Mouse (Mus musculus) stomach, postnatal 0 days (tissue): ENCODE measurements around the gene Il6st. TPM values are rescaled to one million over a fixed set of nuclear protein-coding genes. Genes with fewer than 3 reads are reported as not detected.
A peak's percentile ranks its signal among the peaks of the same experiment; 100 is the strongest.

Experiments used
- ATAC-seq: fragments of 200-750 bp; cut with Nextera tagmentation; 2 replicates; pipeline ENCODE4 v1.8.0; 2017; ENCODE audit not compliant: low FRiP score, low TSS enrichment
- DNase-seq: peaks from one replicate; pipeline ENCODE4 v3.0.0-alpha.2; 2016; ENCODE audit warnings: low spot score
- H3K27ac ChIP-seq: fragments of 300-500 bp; sonication (generic); replicated peaks from 2 replicates; pipeline ENCODE4 v1.5.1; 2014; ENCODE audit warnings: mild to moderate bottlenecking, control low read depth
- H3K27me3 ChIP-seq: fragments of 300-500 bp; sonication (generic); 2 replicates; pipeline ENCODE4 v1.6.1; 2014; ENCODE audit warnings: low read length; ENCODE audit not compliant: control insufficient read depth, insufficient read depth
- H3K36me3 ChIP-seq: fragments of 300-500 bp; sonication (generic); 2 replicates; pipeline ENCODE4 v1.6.1; 2014; ENCODE audit warnings: low read length, mixed read lengths; ENCODE audit not compliant: control insufficient read depth, insufficient read depth
- H3K4me1 ChIP-seq: fragments of 300-500 bp; sonication (generic); replicated peaks from 2 replicates; pipeline ENCODE4 v1.6.1; 2014; ENCODE audit warnings: antibody characterized with exemption; ENCODE audit not compliant: control insufficient read depth, insufficient read depth
- H3K4me2 ChIP-seq: fragments of 300-500 bp; sonication (generic); replicated peaks from 2 replicates; pipeline ENCODE4 v1.6.1; 2014; ENCODE audit warnings: low read depth, mild to moderate bottlenecking, control low read depth, moderate library complexity
- H3K4me3 ChIP-seq: fragments of 300-500 bp; sonication (generic); 2 replicates; pipeline ENCODE4 v1.5.1; 2014; ENCODE audit warnings: low read depth, low read length, control low read depth
- H3K9ac ChIP-seq: fragments of 300-500 bp; sonication (generic); 2 replicates; pipeline ENCODE4 v1.6.1; 2014; ENCODE audit warnings: mild to moderate bottlenecking, low read length, control low read depth, mixed read lengths
- H3K9me3 ChIP-seq: fragments of 300-500 bp; sonication (generic); 2 replicates; pipeline ENCODE4 v1.6.1; 2016; ENCODE audit warnings: low read length; ENCODE audit not compliant: control insufficient read depth
- CTCF ChIP-seq: IDR thresholded peaks from 2 replicates; pipeline ENCODE4 v1.5.1; 2016; ENCODE audit warnings: antibody characterized with exemption, low read depth, mild to moderate bottlenecking, moderate library complexity
- EP300 ChIP-seq: optimal IDR thresholded peaks from 2 replicates; pipeline ENCODE3; 2016; ENCODE audit warnings: antibody characterized with exemption
- WGBS: fragments of 180-500 bp; shearing (Covaris S2); extraction: QIAGEN DNeasy Blood & Tissue Kit; methylation state at CpG from one replicate; pipeline ENCODE4 v1.1.7; 2014; 5-methylcytosine and 5-hydroxymethylcytosine counted together
- polyA plus RNA-seq: library from polyadenylated mRNA; unstranded; fragments of >200 nt; fragmentation: Nextera tagmentation; extraction: Ambion mirVana; gene quantifications from 2 replicates; pipeline ENCODE4 v1.2.1, GENCODE M21; 2015

Il6st gene
- polyA plus RNA-seq, 1 experiment from 2014 or later, result 25.8 TPM

DNA sequence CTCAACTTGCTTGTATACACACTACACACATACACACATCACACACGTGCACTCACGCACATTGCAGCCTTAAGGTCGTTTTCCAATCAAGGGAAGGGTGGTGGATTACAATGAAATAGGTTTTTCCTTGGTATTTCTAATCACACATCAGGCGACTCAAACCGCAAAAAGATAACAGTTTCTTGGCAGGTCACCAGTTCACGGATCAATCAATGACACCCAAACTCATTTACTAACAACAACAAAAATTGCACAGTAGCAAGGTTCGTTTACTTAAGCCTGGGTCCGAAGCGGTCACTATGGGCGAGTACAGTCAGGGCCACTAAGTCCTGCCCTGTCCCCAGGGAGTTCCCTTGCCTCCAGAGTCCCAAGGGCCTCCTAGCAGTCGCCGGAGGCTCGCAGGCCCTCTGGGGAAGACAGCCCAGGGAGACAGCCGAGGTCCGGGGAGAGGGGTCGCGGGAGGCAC, 500 bp upstream of the Il6st start:
- no peaks in the 10 kb centered on the region for H3K9me3 ChIP-seq
- ATAC-seq (peak; percentile 73), DNase-seq (no peak)
- TF ChIP-seq CTCF (no peak), EP300 (no peak)
- WGBS, result 6% methylated on average over 17 of the region's 17 CpGs
- H3K27ac ChIP-seq, result peak overlapping the region; percentile 99
- H3K27me3 ChIP-seq, result no peaks in the 10 kb centered on the region
- peak overlapping the region; percentile 96 for H3K9ac ChIP-seq
- no peaks in the 10 kb centered on the region for H3K36me3 ChIP-seq
- peak overlapping the region; percentile 88 for H3K4me2 ChIP-seq
- H3K4me1 ChIP-seq, result 0 out of 2 replicates have a peak, but pooled peaks cover 2% of the 10 kb centered on the region
- H3K4me3 ChIP-seq, result peak overlapping the region; percentile 88

DNA sequence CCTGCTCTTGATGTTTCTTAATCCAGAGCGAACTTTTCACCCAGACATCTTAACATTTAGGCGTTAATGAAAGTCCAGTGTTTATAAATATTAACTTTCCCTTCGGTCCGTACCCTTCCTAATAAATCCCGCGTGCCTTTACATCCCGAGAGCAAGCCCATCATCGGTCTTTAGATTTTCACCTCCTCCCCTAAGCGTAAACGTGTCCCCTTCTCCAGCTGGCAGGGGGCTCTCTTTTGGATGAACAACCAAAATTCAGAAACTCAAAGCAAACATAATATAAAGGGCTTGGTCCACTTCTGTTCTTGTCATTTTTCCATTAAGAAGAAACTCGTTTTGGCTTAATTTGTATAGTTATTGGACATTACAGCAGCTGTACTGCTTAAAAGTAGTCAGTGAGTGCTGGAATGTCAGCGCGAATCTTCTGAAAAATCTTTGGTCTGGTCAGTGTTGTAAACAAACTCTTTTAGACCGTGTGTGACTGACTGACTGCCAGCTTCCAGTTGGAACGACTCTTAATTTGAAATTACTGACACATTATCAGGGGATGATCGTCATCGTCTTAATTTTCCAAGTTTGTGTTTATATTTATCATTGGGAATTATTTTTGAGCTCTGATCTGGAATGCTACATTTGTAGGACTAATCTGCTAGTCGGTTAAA, 887 bp downstream of the Il6st start:
- Histone ChIP-seq H3K9me3 (no peaks in the 10 kb centered on the region), H3K27me3 (no peaks in the 10 kb centered on the region), H3K4me1 (0 out of 2 replicates have a peak, but pooled peaks cover 2% of the 10 kb centered on the region), H3K4me3 (peak overlapping the region; percentile 88), H3K4me2 (peak overlapping the region; percentile 88), H3K27ac (peak overlapping the region; percentile 99), H3K9ac (peak overlapping the region; percentile 96), H3K36me3 (no peaks in the 10 kb centered on the region)
- DNase-seq (no peak), ATAC-seq (no peak)
- WGBS, result 3% methylated on average over 18 of the region's 18 CpGs
- TF ChIP-seq EP300, result no peak
- peak; percentile 4; the same call in 1 of the 2 replicates for TF ChIP-seq CTCF

DNA sequence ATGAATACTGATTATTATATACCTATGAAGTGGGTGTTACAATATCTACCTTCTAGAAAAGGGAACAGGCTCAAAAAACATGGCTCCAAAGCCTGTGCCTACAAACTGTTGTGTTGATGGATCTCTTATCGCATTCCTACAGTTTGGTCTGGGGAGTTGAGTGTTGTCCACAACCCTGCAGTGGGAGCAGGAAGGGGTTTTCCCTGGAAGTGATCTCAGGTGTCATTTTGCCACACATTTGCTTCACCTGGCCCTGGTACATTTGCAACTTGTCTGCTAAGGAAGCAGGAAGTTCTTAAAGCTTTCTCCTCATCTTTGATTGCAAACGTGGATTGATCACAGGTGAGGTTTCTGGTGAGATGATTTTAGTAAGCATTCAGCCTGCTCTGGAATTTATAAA, 1.7 kb downstream of the Il6st start:
- no peak overlapping the region for H3K9ac ChIP-seq
- H3K36me3 ChIP-seq, result no peaks in the 10 kb centered on the region
- WGBS, result 33% methylated on average over 2 of the region's 2 CpGs
- 0 out of 2 replicates have a peak overlapping the region, but pooled peaks have one; percentile 9 for H3K27ac ChIP-seq
- peak overlapping the region; percentile 18 for H3K4me3 ChIP-seq
- no peak for TF ChIP-seq EP300
- no peak for TF ChIP-seq CTCF
- peak overlapping the region; percentile 88 for H3K4me2 ChIP-seq
- no peaks in the 10 kb centered on the region for H3K27me3 ChIP-seq
- ATAC-seq, result no peak
- 0 out of 2 replicates have a peak, but pooled peaks cover 2% of the 10 kb centered on the region for H3K4me1 ChIP-seq
- no peak for DNase-seq
- H3K9me3 ChIP-seq, result no peaks in the 10 kb centered on the region

DNA sequence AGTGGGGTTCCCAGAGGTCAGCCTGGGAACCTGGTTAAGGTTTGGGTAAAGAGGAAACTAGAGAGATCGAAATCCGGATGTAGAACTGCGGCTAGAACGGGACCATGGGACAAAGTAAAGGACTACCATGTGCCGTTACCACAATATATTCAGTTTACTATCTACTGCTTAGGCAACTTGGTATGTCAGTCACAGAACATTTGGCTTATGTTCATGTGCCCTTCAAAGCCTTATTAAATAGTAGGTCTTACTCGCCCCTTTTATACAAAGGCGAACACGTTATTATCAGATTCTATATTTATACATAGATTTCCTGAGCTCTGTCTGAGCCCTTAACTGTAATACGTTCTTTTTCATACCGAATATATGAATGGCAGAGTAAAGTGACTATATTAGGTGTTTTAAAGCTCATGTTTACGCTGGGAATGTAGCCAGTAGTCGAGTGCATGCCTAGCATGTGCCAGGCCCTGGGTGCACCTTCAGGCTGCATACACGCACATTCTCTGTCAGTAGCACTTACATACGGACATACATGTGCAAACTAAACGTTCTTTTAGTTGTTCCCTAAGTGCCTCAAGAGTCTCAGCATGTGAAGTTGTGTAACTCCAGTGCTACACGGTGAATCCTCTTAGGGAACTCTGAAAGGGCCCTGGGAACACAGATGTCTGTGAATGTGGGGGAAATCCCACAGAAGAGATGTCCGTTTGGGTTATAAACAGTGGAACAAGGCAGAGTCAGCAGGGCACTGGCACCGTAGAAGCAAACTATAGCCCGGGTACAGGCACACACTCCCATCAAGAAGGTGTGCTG, 2.5 kb downstream of the Il6st start:
- WGBS, result 46% methylated on average over 19 of the region's 19 CpGs
- Histone ChIP-seq H3K9ac (no peak overlapping the region; the same call in 1 of the 2 replicates), H3K4me2 (peak overlapping the region; percentile 88), H3K9me3 (no peaks in the 10 kb centered on the region), H3K4me3 (peak overlapping the region; percentile 18), H3K27ac (peak overlapping the region; percentile 40; the same call in 1 of the 2 replicates), H3K36me3 (no peaks in the 10 kb centered on the region), H3K27me3 (no peaks in the 10 kb centered on the region), H3K4me1 (0 out of 2 replicates have a peak, but pooled peaks cover 2% of the 10 kb centered on the region)
- DNase-seq, result no peak
- ATAC-seq, result no peak
- no peak for TF ChIP-seq EP300
- TF ChIP-seq CTCF, result no peak

DNA sequence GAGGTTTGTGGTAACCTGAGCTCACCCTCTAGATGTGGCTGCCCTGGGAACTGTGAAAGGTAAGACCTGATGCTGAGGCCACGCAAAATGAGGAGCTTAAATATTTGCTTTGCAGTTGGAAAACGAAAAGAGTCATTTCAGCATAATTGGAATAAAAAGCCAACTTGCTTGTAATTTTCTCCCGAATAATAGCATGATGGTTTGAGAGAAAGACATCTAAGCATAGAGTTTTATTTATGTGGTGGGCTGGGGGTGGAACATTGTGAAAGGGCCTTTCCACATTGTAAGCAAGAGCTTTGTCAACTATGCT, 3.0 kb downstream of the Il6st start:
- Histone ChIP-seq H3K4me1 (0 out of 2 replicates have a peak, but pooled peaks cover 2% of the 10 kb centered on the region), H3K27ac (no peak overlapping the region; the same call in 1 of the 2 replicates), H3K9me3 (no peaks in the 10 kb centered on the region), H3K4me3 (no peak overlapping the region), H3K36me3 (no peaks in the 10 kb centered on the region), H3K27me3 (no peaks in the 10 kb centered on the region), H3K4me2 (0 out of 2 replicates have a peak overlapping the region, but pooled peaks have one; percentile 88), H3K9ac (no peak overlapping the region; the same call in 1 of the 2 replicates)
- ATAC-seq (no peak), DNase-seq (no peak)
- 60% methylated on average over 3 of the region's 3 CpGs for whole genome bisulfite sequencing
- TF ChIP-seq EP300, result no peak
- no peak for TF ChIP-seq CTCF
